12 mouse cellular contexts compared by ENCODE assay signal in genomic region chr6:5292841-5293240, GRCm38 (mm10).
"Had no signal": no experiment of that assay in that cellular context is flagged by ENCODE, and none has a peak within 500 bp of the region (broad histone marks: within the 10 kb centered on the region; RNA-seq: fewer than 3 reads in every experiment).

No protein-coding gene starts in this region.

- H3K4me3 ChIP-seq: kidney, embryonic 15.5 days; limb, embryonic 12.5 days; lung, embryonic 15.5 days; neural tube, embryonic 12.5 days had no signal

- H3K36me3 ChIP-seq: limb, embryonic 12.5 days; lung, embryonic 15.5 days; neural tube, embryonic 12.5 days had no signal

- H3K27me3 ChIP-seq: kidney, embryonic 15.5 days; limb, embryonic 12.5 days; lung, embryonic 15.5 days; neural tube, embryonic 12.5 days had no signal

- H3K9me3 ChIP-seq: kidney, embryonic 15.5 days; limb, embryonic 12.5 days; lung, embryonic 15.5 days; neural tube, embryonic 12.5 days had no signal

- H3K9ac ChIP-seq: kidney, embryonic 15.5 days; limb, embryonic 12.5 days; lung, embryonic 15.5 days; neural tube, embryonic 12.5 days had no signal

- DNase-seq: kidney, adult 2 months; kidney, postnatal 14 days; layer of hippocampus, adult 9-11 months; layer of hippocampus, postnatal 36 days; lung, postnatal 14 days; midbrain, embryonic 14.5 days; thymus, postnatal 36 days had no signal

- H3K4me2 ChIP-seq: kidney, embryonic 15.5 days; limb, embryonic 12.5 days; lung, embryonic 15.5 days; neural tube, embryonic 12.5 days had no signal

- H3K27ac ChIP-seq: kidney, embryonic 15.5 days; limb, embryonic 12.5 days; lung, embryonic 15.5 days; neural tube, embryonic 12.5 days had no signal

- ATAC-seq: intestine, embryonic 16.5 days had no signal
